Mouse (Mus musculus) liver, embryonic 12.5 days (tissue): ENCODE measurements around the gene Miip. TPM values are rescaled to one million over a fixed set of nuclear protein-coding genes. Genes with fewer than 3 reads are reported as not detected.

ENCODE experiments used
- ATAC-seq: fragments of 200-750 bp; cut with Nextera tagmentation; 2 replicates; pipeline ENCODE4 v1.8.0; 2017; ENCODE audit warnings: moderate number of reproducible peaks, mild to moderate bottlenecking, moderate library complexity
- H3K27ac ChIP-seq: fragments of 300-500 bp; sonication (generic); 2 replicates; pipeline ENCODE4 v1.5.1; 2016; ENCODE audit warnings: mild to moderate bottlenecking
- H3K27me3 ChIP-seq: fragments of 300-500 bp; sonication (generic); replicated peaks from 2 replicates; pipeline ENCODE4 v1.6.1; 2016; ENCODE audit warnings: mild to moderate bottlenecking, moderate library complexity
- H3K36me3 ChIP-seq: fragments of 300-500 bp; sonication (generic); 2 replicates; pipeline ENCODE4 v1.6.1; 2016; ENCODE audit warnings: mild to moderate bottlenecking, moderate library complexity
- H3K4me1 ChIP-seq: fragments of 300-500 bp; sonication (generic); 2 replicates; pipeline ENCODE4 v1.6.1; 2016
- H3K4me2 ChIP-seq: fragments of 300-500 bp; sonication (generic); 2 replicates; pipeline ENCODE4 v1.6.1; 2016; ENCODE audit warnings: mild to moderate bottlenecking, moderate library complexity
- H3K4me3 ChIP-seq: fragments of 300-500 bp; sonication (generic); 2 replicates; pipeline ENCODE4 v1.5.1; 2016; ENCODE audit warnings: mild to moderate bottlenecking, moderate library complexity
- H3K9ac ChIP-seq: fragments of 300-500 bp; sonication (generic); 2 replicates; pipeline ENCODE4 v1.6.1; 2016; ENCODE audit warnings: mild to moderate bottlenecking, moderate library complexity
- H3K9me3 ChIP-seq: fragments of 300-500 bp; sonication (generic); replicated peaks from 2 replicates; pipeline ENCODE4 v1.6.1; 2016; ENCODE audit warnings: mild to moderate bottlenecking, moderate library complexity
- WGBS: fragments of 180-500 bp; shearing (Covaris S2); methylation state at CpG from one replicate; pipeline ENCODE4 v1.1.7; 2016; ENCODE audit not compliant: insufficient replicate concordance; 5-methylcytosine and 5-hydroxymethylcytosine counted together
- polyA plus RNA-seq: library from polyadenylated mRNA; unstranded; fragments of >200 nt; fragmentation: Nextera tagmentation; extraction: Ambion mirVana; gene quantifications from 2 replicates; pipeline ENCODE4 v1.2.1, GENCODE M21; 2016

Miip gene
- 34.6 and 36.0 TPM in 2 replicates for polyA plus RNA-seq

GRCm38 (mm10) chr4:147868450-147869031 lies at the start of gene Miip, which contains the start of gene Fv1:
Gene Miip (minus strand): TSS chr4:147868816.
Gene Fv1 (plus strand): TSS chr4:147868979.
- H3K9me3 ChIP-seq: no peaks in the 10 kb centered on the region
- H3K4me2 ChIP-seq: peak within 1 kb of the TSS; percentile 88
- no peaks in the 10 kb centered on the region for H3K27me3 ChIP-seq
- WGBS: under 1% methylated on average over 30 of the region's 30 CpGs
- peaks cover 42% of the 10 kb centered on the region for H3K4me1 ChIP-seq
- peaks cover 57% of the 10 kb centered on the region for H3K36me3 ChIP-seq
- H3K4me3 ChIP-seq: peak within 1 kb of the TSS; percentile 75
- peak within 1 kb of the TSS; percentile 81 for H3K9ac ChIP-seq
- ATAC-seq: peak; percentile 98
- H3K27ac ChIP-seq: peak within 1 kb of the TSS; percentile 75

- Histone ChIP-seq H3K27me3 (no peaks in the 10 kb centered on the region), H3K27ac (no peak overlapping the region), H3K4me1 (peaks cover 9% of the 10 kb centered on the region), H3K9ac (no peak overlapping the region), H3K9me3 (no peaks in the 10 kb centered on the region), H3K36me3 (peaks cover 38% of the 10 kb centered on the region), H3K4me2 (no peak overlapping the region), H3K4me3 (no peak overlapping the region)
- 81% methylated on average over 5 of the region's 5 CpGs for WGBS
- no peak for ATAC-seq
Measured at GRCm38 (mm10) chr4:147909486-147909885, 40.9 kb upstream of the Miip start.

GRCm38 (mm10) chr4:147906230-147906629 lies 37.6 kb upstream of the Miip start:
- Histone ChIP-seq H3K27me3 (no peaks in the 10 kb centered on the region), H3K4me3 (no peak overlapping the region), H3K9me3 (no peaks in the 10 kb centered on the region), H3K36me3 (peaks cover 31% of the 10 kb centered on the region), H3K4me2 (no peak overlapping the region), H3K27ac (no peak overlapping the region), H3K9ac (no peak overlapping the region), H3K4me1 (peaks cover 26% of the 10 kb centered on the region)
- WGBS: 72% methylated on average over 5 of the region's 5 CpGs
- no peak for ATAC-seq

GRCm38 (mm10) chr4:147905090-147905659 lies 36.6 kb upstream of the Miip start:
- WGBS: 2% methylated on average over 8 of the region's 8 CpGs
- no peak for ATAC-seq
- peak overlapping the region; percentile 87; the same call in 1 of the 2 replicates for H3K27ac ChIP-seq

GRCm38 (mm10) chr4:147904313-147905089 lies 35.9 kb upstream of the Miip start, which contains the start of gene Mfn2:
Gene Mfn2 (minus strand): TSS chr4:147904704.
- Histone ChIP-seq H3K9me3 (no peaks in the 10 kb centered on the region), H3K4me2 (peak within 1 kb of the TSS; percentile 80), H3K9ac (peak within 1 kb of the TSS; percentile 91), H3K4me1 (peaks cover 26% of the 10 kb centered on the region), H3K36me3 (peaks cover 35% of the 10 kb centered on the region), H3K27me3 (no peaks in the 10 kb centered on the region), H3K27ac (peak within 1 kb of the TSS; percentile 87), H3K4me3 (peak within 1 kb of the TSS; percentile 96)
- under 1% methylated on average over 59 of the region's 59 CpGs for WGBS
- peak; percentile 95 for ATAC-seq

More at GRCm38 (mm10) chr4:147905090-147905659, 36.6 kb upstream of the Miip start:
- Histone ChIP-seq H3K36me3 (peaks cover 31% of the 10 kb centered on the region), H3K9me3 (no peaks in the 10 kb centered on the region), H3K9ac (peak overlapping the region; percentile 91), H3K4me2 (peak overlapping the region; percentile 80), H3K4me3 (peak overlapping the region; percentile 96), H3K27me3 (no peaks in the 10 kb centered on the region), H3K4me1 (peaks cover 26% of the 10 kb centered on the region)

GRCm38 (mm10) chr4:147903601-147904000 lies 35.0 kb upstream of the Miip start:
- Histone ChIP-seq H3K4me2 (peak overlapping the region; percentile 80), H3K9me3 (no peaks in the 10 kb centered on the region), H3K4me1 (peaks cover 26% of the 10 kb centered on the region), H3K27ac (0 out of 2 replicates have a peak overlapping the region, but pooled peaks have one; percentile 87), H3K27me3 (no peaks in the 10 kb centered on the region), H3K4me3 (peak overlapping the region; percentile 96), H3K36me3 (peaks cover 41% of the 10 kb centered on the region), H3K9ac (peak overlapping the region; percentile 91)
- 73% methylated on average over 3 of the region's 3 CpGs for WGBS
- no peak for ATAC-seq

- WGBS: 83% methylated on average over 12 of the region's 12 CpGs
- Histone ChIP-seq H3K36me3 (peaks cover 47% of the 10 kb centered on the region), H3K27ac (no peak overlapping the region), H3K4me2 (peak overlapping the region; percentile 80), H3K4me1 (peaks cover 26% of the 10 kb centered on the region), H3K27me3 (no peaks in the 10 kb centered on the region), H3K4me3 (no peak overlapping the region; the same call in 1 of the 2 replicates), H3K9ac (0 out of 2 replicates have a peak overlapping the region, but pooled peaks have one; percentile 91), H3K9me3 (no peaks in the 10 kb centered on the region)
- ATAC-seq: no peak
Measured at GRCm38 (mm10) chr4:147902906-147903500, 34.4 kb upstream of the Miip start.

- Histone ChIP-seq H3K27me3 (no peaks in the 10 kb centered on the region), H3K4me3 (no peak overlapping the region), H3K27ac (no peak overlapping the region), H3K9me3 (no peaks in the 10 kb centered on the region), H3K36me3 (peaks cover 73% of the 10 kb centered on the region), H3K4me2 (no peak overlapping the region), H3K4me1 (peaks cover 24% of the 10 kb centered on the region), H3K9ac (no peak overlapping the region)
- 78% methylated on average over 7 of the region's 7 CpGs for WGBS
- ATAC-seq: no peak
Measured at GRCm38 (mm10) chr4:147900452-147900851, 31.8 kb upstream of the Miip start.

GRCm38 (mm10) chr4:147897348-147897747 lies 28.7 kb upstream of the Miip start:
- H3K4me2 ChIP-seq: no peak overlapping the region
- no peak overlapping the region for H3K4me3 ChIP-seq
- no peaks in the 10 kb centered on the region for H3K9me3 ChIP-seq
- H3K9ac ChIP-seq: no peak overlapping the region
- no peak overlapping the region for H3K27ac ChIP-seq
- H3K27me3 ChIP-seq: no peaks in the 10 kb centered on the region
- ATAC-seq: no peak
- H3K36me3 ChIP-seq: peaks cover 95% of the 10 kb centered on the region
- WGBS: 74% methylated on average over 3 of the region's 3 CpGs
- H3K4me1 ChIP-seq: peaks cover 6% of the 10 kb centered on the region

- no peak for ATAC-seq
- no peak overlapping the region for H3K4me3 ChIP-seq
- H3K9me3 ChIP-seq: no peaks in the 10 kb centered on the region
- no peak overlapping the region for H3K9ac ChIP-seq
- H3K4me1 ChIP-seq: no peaks in the 10 kb centered on the region
- WGBS: 45% methylated on average over 1 of the region's 1 CpGs
- no peak overlapping the region for H3K4me2 ChIP-seq
- H3K27ac ChIP-seq: no peak overlapping the region
- H3K36me3 ChIP-seq: peaks cover 95% of the 10 kb centered on the region
- H3K27me3 ChIP-seq: no peaks in the 10 kb centered on the region
Measured at GRCm38 (mm10) chr4:147896411-147896810, 27.8 kb upstream of the Miip start.

GRCm38 (mm10) chr4:147895815-147896330 lies 27.3 kb upstream of the Miip start:
- no peaks in the 10 kb centered on the region for H3K27me3 ChIP-seq
- no peak overlapping the region for H3K9ac ChIP-seq
- peaks cover 100% of the 10 kb centered on the region for H3K36me3 ChIP-seq
- H3K4me1 ChIP-seq: no peaks in the 10 kb centered on the region
- H3K27ac ChIP-seq: no peak overlapping the region
- no peak overlapping the region for H3K4me3 ChIP-seq
- ATAC-seq: 0 out of 2 replicates have a peak, but pooled peaks have one; percentile 14
- no peak overlapping the region for H3K4me2 ChIP-seq
- 86% methylated on average over 4 of the region's 4 CpGs for WGBS
- H3K9me3 ChIP-seq: no peaks in the 10 kb centered on the region
